Mouse (Mus musculus) right cerebral cortex, adult 2 months (tissue): ENCODE data around the gene B3gat3.
A peak's percentile ranks its signal among the peaks of the same experiment; 100 is the strongest.
"Not testable (repeated sequence)": the region's sequence is repeated elsewhere in the genome, so short reads cannot be mapped to it uniquely, and the experiment has no call there.

Experiments used
- DNase-seq, 2 experiments: peaks; one replicate each; pipeline ENCODE4 v3.0.0; 2021 to 2022; ENCODE audit warnings: low spot score in 2 of 2

B3gat3 gene

GRCm38 (mm10) chr19:8920073-8920736 is at the start of gene B3gat3:
Gene B3gat3, plus strand, starts transcription at chr19:8920374.
- DNase-seq = peak; percentile 93 to 97

DNA sequence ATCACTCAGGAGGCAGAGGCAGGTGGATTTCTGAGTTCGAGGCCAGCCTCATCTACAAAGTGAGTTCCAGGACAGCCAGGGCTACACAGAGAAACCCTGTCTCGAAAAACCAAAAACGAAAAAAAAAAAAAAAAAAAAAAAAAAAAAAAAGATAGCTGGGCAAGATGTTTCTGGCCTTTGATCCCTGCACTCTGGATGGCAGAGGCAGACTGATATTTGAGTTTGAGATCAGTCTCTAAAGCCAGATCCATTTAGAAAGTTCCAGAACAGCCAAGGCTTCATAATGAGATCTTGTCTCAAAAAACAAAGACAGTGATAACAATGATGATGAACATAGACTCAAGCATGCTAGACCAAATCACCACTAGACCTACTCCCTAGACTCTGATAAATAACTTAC is 49.8 kb upstream of the B3gat3 start:
- not testable (repeated sequence) for DNase-seq

DNA sequence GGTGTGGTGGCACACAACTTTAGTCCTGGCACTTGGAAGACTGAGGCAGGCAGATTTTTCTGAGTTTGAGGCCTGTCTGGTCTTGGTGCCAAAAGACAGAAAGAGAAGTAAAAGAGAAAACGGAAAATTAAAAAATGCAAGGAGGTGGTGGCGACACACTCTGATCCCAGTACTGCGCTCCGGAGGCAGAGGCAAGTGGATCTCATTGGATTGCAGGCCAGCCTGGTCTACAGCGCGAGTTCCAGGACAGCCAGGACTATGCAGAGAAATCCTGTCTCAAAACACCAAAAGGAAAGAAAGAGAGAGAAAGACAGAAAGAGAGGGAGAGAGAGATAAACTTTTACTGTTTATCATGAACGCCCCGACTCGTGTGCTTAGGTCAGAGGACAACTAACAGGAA is 49.3 kb upstream of the B3gat3 start:
- DNase-seq = no peak

DNA sequence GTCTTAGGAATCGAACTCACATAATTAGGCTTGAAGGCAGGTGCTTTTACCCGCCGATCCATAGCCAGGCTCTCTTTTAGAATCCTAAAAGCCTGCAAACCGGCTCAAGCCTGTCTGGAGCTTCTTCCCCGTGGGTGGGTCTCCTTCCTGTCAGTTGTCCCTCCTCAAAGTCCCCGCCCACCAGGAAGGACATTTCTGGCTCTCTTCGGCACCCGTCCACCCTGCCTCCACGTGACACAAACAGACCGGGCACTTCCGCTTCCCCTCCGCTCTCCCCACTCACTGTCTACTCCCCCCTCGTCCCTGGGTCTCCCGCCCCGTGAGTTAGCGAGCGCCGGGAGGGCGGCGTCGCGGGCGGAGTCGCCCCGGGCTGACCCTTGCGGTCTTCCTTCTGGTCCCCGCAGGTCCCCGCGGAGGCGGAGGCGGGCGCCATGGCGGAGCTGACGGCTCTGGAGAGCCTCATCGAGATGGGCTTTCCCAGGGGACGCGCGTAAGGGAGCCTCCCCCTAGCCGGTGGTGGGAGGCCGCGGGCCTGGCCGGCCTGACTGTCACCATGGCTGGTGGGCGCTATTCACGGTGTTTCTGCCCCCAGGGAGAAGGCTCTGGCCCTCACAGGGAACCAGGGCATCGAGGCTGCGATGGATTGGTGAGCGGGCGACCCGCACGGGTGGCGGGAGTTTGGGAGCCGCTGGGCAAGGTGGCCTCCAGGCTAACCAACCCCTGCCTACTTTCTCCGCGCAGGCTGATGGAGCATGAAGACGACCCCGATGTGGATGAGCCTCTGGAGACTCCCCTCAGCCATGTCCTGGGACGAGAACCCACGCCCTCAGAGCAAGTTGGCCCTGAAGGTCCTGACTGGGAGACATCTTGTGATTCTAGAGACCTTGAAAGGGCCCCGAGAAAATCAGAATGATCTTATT is 48.6 kb upstream of the B3gat3 start, which contains the start of gene Ubxn1:
Gene Ubxn1, plus strand, starts transcription at position 230 of the 920 bp plus-strand sequence.
- peak; percentile 99 to 100 for DNase-seq

GRCm38 (mm10) chr19:8872266-8872840 is 47.8 kb upstream of the B3gat3 start:
- DNase-seq = no peak

- DNase-seq = no peak
Observed at GRCm38 (mm10) chr19:8875031-8875430, 45.1 kb upstream of the B3gat3 start.

DNA sequence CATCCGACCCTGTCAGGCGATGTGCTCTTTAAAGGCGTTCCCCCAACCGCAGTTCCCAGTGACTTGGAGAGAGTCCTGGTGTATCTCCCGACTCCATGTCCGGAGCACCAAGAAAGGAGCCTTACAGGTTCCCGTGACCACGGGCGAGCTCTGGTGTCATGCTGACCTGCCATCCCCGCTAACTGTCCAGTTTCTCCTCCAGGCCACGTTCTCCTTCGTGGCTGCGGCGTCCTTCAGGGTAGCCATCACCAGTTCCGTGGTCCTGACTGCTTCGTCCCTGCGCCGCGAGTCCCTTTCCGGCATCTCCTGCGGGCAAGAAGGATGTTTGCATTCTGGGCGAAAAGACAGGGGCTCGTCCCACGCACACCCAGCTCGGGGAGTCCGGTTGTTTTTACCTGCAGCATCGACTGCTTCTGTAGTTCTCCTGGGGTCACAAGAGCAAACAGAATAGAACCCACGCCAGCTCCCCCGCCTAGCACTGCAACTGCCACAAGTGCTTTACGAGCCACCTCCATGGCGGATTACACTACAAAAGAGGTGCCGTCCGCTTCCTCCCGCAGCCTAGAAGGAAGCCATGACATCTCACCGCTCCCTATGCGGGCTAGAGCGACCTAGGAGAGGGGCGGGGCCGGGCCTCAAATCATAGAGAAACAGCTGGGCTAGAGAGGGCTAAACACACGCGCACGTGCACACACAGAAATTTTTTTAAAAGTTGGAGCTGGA is 39.7 kb upstream of the B3gat3 start, which contains the start of gene Uqcc3:
Gene Uqcc3, minus strand, starts transcription at position 613 of the 723 bp plus-strand sequence.
- DNase-seq = peak; percentile 85 to 92

DNA sequence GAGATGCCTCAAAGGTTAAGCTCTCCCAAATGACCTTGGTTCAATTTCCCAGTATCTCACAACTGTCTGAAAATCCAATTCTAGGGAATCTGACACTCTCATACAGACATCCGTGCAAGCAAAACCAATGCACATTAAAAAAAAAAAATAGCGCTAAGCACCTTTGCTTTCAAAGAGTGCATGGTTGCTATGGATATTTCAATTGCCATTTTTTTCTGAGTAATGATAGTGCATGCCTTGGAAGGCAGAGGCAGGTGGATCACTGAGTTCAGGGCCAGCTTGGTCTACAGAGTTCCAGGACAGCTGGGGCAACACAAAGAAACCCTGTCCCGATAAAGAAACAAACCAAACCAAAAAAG is 39.2 kb upstream of the B3gat3 start:
- DNase-seq = no peak

GRCm38 (mm10) chr19:8883616-8884015 is 36.6 kb upstream of the B3gat3 start, which contains the start of the genes Lbhd1 and Gm49403:
Gene Lbhd1, plus strand, starts transcription at chr19:8883732.
Gene Gm49403, plus strand, starts transcription at chr19:8883930.
- no peak for DNase-seq

- DNase-seq = no peak
Observed at GRCm38 (mm10) chr19:8886916-8887584, 33.1 kb upstream of the B3gat3 start.

DNA sequence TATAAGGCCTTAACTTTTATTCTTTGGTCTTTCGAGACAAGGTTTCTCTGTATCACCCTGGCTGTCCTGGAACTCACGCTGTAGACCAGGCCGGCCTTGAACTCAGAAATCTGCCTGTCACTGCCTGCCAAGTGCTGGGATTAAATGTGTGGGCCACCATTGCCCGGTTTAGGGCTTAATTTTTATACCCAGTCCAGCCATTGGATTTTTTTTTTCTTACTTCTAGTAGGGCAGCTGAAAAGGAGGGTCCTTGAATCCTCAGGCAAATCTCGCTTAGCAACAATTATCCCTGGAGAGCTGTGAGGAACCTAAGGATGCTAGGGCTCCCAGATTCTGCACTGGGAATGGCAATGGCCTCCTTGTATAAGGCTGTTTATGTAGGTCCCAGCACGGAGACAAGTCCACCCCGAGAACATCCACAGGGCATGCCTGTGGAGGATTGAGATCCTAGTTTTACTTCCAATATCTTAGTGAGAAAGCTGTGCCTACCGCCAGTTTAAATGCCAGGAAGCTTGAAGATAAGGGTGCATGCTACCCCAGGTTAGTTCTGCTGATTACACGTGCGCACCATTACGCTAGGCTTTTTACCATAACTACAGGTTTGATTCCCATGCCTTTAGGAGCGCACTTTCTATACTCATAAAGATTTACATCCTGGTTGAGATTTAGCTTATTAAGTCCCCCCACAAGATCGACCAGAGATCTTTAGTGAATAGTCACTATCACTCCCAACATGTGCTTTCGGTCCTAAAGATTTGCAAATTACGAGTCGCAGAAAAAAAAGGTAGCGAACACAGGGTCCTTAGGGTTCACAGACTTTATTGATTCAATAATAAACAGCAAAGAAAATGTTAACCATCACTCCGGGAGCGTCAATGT is 32.4 kb upstream of the B3gat3 start:
- no peak for DNase-seq

GRCm38 (mm10) chr19:8888511-8889385 is 31.4 kb upstream of the B3gat3 start, which contains the start of the genes 1810009A15Rik and Gm49416:
Gene 1810009A15Rik, plus strand, starts transcription at chr19:8888853.
Gene Gm49416, plus strand, starts transcription at chr19:8888926.
- peak; percentile 93 to 94 for DNase-seq

DNA sequence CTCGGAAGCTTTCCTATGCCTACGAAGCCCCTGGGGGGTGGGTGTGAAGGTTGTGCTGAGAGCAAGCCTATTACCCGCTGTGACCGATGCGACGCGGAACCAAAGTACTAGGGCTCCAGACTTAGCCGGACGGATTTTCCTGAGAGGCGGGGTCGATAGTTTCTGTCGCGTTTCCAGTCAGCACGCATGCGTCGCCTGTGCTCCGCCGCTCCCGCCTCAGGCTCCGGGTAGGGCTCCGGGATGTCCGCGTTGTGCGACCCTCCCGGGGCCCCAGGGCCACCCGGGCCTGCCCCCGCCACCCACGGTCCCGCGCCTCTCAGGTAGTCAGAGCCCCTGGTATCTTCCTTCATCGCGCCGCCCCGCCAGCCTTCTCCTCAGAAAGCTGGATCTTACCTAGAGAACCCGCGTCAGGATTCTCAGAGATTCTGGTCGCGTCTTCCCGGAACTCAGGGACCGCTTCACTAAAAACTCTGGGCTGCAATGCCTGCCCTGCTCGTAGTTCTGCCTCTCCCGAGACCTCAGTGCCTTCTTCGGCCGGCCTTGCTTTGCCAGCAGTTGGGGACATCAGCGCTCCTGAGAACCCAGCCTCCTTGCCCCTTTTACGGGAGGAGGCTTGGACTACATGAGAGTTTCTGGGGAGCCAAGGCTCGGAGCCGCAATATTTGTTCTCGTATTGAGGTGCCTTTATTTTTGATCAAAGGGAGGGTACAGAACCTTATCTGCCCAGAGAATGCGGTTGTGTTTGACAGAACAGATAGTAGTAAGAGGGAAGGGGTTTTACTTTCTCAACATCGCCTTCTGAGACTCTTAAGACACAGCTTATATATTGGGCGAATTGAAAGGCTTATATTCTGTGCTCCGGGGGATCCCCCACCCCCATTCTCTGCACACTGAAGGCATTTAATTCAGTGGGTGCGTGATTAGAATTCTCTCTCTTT is 27.1 kb upstream of the B3gat3 start, which contains the start of gene Ints5:
Gene Ints5, plus strand, starts transcription at position 177 of the 938 bp plus-strand sequence.
- peak; percentile 83 to 92 for DNase-seq

- no peak for DNase-seq
Observed at GRCm38 (mm10) chr19:8895397-8895960, 24.7 kb upstream of the B3gat3 start.

DNA sequence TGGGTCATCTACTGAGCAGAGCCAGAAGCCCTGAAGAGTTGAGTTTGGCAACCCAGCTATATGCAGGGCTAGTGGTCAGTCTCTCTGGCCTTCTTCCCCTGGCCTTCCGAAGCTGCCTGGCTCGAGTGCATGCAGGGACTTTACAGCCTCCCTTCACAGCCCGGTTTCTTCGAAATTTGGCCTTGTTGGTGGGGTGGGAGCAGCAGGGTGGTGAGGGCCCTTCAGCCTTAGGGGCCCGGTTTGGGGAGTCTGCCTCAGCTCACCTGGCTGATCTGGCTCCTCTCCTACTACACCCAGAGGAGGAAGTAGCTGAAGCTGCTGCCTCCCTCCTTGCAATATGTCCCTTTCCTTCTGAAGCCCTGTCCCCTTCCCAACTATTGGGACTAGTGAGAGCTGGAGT is 23.9 kb upstream of the B3gat3 start:
- DNase-seq = not testable (repeated sequence)

DNA sequence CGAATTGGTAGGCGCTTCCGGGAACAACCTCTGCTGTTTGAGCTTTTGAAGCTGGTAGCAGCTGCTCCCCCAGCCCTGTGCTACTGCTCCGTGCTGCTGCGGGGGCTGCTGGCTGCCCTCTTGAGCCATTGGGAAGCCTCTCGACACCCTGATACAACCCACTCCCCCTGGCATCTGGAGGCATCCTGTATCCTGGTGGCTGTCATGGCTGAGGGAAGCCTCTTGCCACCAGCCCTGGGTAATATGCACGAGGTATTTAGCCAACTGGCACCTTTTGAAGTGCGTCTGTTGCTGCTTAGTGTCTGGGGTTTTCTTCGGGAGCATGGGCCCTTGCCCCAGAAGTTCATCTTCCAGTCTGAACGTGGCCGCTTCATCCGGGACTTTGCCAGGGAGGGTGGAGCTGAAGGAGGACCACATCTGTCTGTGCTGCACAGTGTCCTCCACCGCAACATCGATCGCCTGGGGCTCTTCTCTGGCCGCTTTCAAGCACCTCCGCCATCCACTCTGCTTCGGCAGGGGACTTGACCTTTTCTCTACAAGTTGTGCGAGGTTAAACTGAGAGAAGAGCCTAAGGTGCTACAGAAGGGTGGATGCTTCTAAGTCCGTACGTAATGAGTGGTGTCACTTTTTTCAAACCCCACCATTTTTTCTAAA is 22.8 kb upstream of the B3gat3 start:
- peak in 1 of 2 experiments; percentile 24 for DNase-seq
